Mouse (Mus musculus) bone marrow macrophage, adult 2 months (primary cell): Measurements from ENCODE around the gene AI464131.

Source experiments
- CTCF ChIP-seq: IDR thresholded peaks from 2 replicates; pipeline ENCODE4 v1.5.1; 2012; ENCODE audit warnings: low read depth, mild to moderate bottlenecking, low read length, moderate library complexity
- POLR2A ChIP-seq: IDR thresholded peaks from 2 replicates; pipeline ENCODE4 v1.6.1; 2012; ENCODE audit warnings: mild to moderate bottlenecking, low read depth, low read length, borderline replicate concordance

- TF ChIP-seq CTCF (no peak), POLR2A (no peak)
These were observed 37.6 kb downstream of the AI464131 start for GRCm38 (mm10) chr4:41465287-41465665.
